Mouse (Mus musculus) kidney, adult 2 months (tissue): ENCODE results near the gene Tufm. TPM values are rescaled to one million over a fixed set of nuclear protein-coding genes. Genes with fewer than 3 reads are reported as not detected.

ENCODE experiments used
- DNase-seq: peaks from one replicate; pipeline ENCODE4 v3.0.0; 2021
- H3K27ac ChIP-seq: fragments of 200-500 bp; 2 replicates; pipeline ENCODE4 v1.5.1; 2012; ENCODE audit warnings: low read depth, low read length, control low read depth, inconsistent platforms; ENCODE audit not compliant: insufficient read depth
- H3K27me3 ChIP-seq: fragments of 200-500 bp; replicated peaks from 2 replicates; pipeline ENCODE4 v1.6.1; 2012; ENCODE audit warnings: mild to moderate bottlenecking, moderate library complexity, low read length, inconsistent platforms; ENCODE audit not compliant: control insufficient read depth, insufficient read depth
- H3K36me3 ChIP-seq: fragments of 200-500 bp; 2 replicates; pipeline ENCODE4 v1.6.1; 2012; ENCODE audit warnings: mild to moderate bottlenecking, moderate library complexity, low read length, inconsistent platforms; ENCODE audit not compliant: control insufficient read depth, insufficient read depth
- H3K4me1 ChIP-seq: fragments of 200-500 bp; 2 replicates; pipeline ENCODE4 v1.6.1; 2011; ENCODE audit warnings: low read length; ENCODE audit not compliant: control insufficient read depth, insufficient read depth
- H3K4me3 ChIP-seq: fragments of 200-500 bp; 2 replicates; pipeline ENCODE4 v1.5.1; 2011; ENCODE audit warnings: mild to moderate bottlenecking, low read depth, low read length, control low read depth; ENCODE audit not compliant: insufficient read depth
- CTCF ChIP-seq: fragments of 200-500 bp; conservative IDR thresholded peaks from 2 replicates; pipeline ENCODE4 v1.5.1; 2011; ENCODE audit warnings: low read depth, mild to moderate bottlenecking, control low read depth, low read length, moderate library complexity, mixed read lengths; ENCODE audit not compliant: insufficient read depth, insufficient read length
- POLR2A ChIP-seq: fragments of 200-500 bp; IDR thresholded peaks from one replicate; pipeline ENCODE4 v1.6.1; 2011; ENCODE audit warnings: low read depth, low read length, control low read depth
- WGBS: fragments of 180-500 bp; shearing (Covaris S2); methylation state at CpG from one replicate; pipeline ENCODE4 v1.1.7; 2018; 5-methylcytosine and 5-hydroxymethylcytosine counted together
- polyA plus RNA-seq: library from polyadenylated mRNA; depleted of rRNA; stranded (reverse); fragments of >200 nt; gene quantifications from 2 replicates; pipeline ENCODE4 v1.2.3, GENCODE M21; 2012

Gene Tufm
- polyA plus RNA-seq, 1 experiment = 227 TPM

DNA sequence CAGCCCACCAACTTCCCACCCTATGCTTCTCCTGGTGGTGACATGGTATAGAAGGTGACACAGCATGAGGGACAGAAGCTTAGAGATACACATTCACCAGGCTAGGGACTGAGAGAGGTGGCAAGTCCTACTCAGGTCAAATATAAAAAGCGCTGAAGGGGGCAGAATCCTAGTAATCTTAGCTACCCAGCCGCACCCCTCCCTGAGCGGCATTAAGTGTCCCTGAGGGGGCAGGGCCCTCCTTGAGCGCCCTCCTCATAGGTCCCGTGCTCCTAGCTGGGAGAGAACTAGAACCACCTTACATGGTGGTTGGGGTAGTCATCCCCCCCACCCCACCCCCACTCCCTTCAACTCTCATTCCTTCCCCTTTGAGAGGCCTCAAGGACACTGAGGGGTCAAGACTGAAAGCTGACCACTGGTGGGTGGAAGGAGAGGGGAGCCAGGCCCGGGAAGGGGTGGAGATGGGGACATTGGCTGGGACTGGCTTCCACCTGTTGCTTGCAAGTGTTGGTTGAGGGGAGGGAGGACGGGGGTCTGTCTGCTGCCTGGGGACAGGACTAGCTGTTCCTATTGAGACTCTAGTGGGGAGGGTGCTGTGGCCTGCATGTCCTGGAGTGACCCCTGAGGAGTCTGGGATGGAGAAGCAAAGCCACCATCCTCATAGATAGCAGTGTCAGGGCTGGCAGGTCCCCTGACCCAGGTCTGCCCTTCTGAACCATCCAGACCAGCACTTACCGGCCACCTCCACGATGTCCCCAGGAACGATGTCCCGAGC lies 28.1 kb upstream of the Tufm start:
- no peak overlapping the region for H3K27ac ChIP-seq
- H3K36me3 ChIP-seq = no peaks in the 10 kb centered on the region
- no peak for DNase-seq
- TF ChIP-seq CTCF = no peak
- no peak for TF ChIP-seq POLR2A
- no peak overlapping the region for H3K4me3 ChIP-seq
- H3K27me3 ChIP-seq = no peaks in the 10 kb centered on the region
- WGBS = 63% methylated on average over 11 of the region's 11 CpGs
- no peaks in the 10 kb centered on the region for H3K4me1 ChIP-seq

- no peak for DNase-seq
- no peaks in the 10 kb centered on the region for H3K4me1 ChIP-seq
- 59% methylated on average over 10 of the region's 10 CpGs for WGBS
These were observed 26.4 kb upstream of the Tufm start for GRCm38 (mm10) chr7:126460623-126461399.

DNA sequence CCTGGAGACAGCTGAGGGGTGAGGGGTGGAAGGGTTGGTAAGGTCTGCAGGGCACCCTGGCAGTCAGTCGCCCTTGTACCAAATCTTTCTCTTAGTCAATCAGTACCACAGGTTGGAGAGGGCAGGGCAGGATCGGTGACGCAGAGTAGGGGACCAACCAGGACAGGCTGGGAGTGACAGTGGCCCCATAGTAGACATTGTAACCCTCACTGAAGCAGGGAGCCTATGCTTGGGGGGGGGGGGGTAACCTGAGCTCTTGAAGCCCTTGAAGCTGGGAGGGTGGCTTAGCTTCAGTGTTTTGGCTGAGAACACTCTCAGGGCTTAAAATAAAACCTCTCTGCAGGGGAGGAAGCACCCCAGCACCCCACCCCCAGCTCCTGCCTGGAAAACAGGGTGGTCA lies 25.5 kb upstream of the Tufm start:
- no peak overlapping the region for H3K27ac ChIP-seq

More at GRCm38 (mm10) chr7:126460623-126461399, 26.4 kb upstream of the Tufm start:
- Histone ChIP-seq H3K36me3 (no peaks in the 10 kb centered on the region), H3K27me3 (no peaks in the 10 kb centered on the region), H3K4me3 (no peak overlapping the region), H3K27ac (no peak overlapping the region)
- TF ChIP-seq CTCF (no peak), POLR2A (no peak)

GRCm38 (mm10) chr7:126463004-126463403 lies 24.2 kb upstream of the Tufm start, which contains the start of gene Atp2a1:
Atp2a1 (minus strand) TSS chr7:126463108.
- DNase-seq = no peak
- H3K4me3 ChIP-seq = no peak within 1 kb of the TSS
- H3K27ac ChIP-seq = no peak within 1 kb of the TSS
- TF ChIP-seq POLR2A (no peak), CTCF (no peak)
- WGBS = 70% methylated on average over 5 of the region's 5 CpGs
- no peaks in the 10 kb centered on the region for H3K36me3 ChIP-seq
- H3K27me3 ChIP-seq = no peaks in the 10 kb centered on the region
- H3K4me1 ChIP-seq = no peaks in the 10 kb centered on the region

More for the DNA sequence above, 25.5 kb upstream of the Tufm start:
- Histone ChIP-seq H3K36me3 (no peaks in the 10 kb centered on the region), H3K4me3 (no peak overlapping the region), H3K27me3 (no peaks in the 10 kb centered on the region), H3K4me1 (no peaks in the 10 kb centered on the region)
- 74% methylated on average over 3 of the region's 3 CpGs for WGBS
- TF ChIP-seq CTCF (no peak), POLR2A (no peak)
- DNase-seq = no peak

DNA sequence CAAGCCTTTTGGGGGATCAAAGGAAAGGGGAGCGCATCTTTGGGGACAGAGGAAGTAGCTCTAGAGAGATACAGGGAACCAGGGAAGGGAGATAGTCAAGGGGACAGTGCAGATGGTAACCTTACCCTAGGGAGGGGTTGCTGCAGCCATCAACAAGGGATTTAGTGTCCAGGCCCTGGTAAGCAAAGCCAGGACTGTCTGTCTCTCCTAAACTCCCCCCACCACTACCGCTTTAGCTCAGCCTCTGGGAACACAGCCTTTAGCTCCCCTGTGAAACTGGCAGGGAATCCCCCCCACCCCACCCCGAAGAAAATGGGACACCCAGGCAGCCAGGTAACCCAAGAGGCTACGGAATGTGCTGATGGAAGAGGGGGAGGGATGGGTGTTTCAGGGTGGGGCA lies 23.6 kb upstream of the Tufm start:
- TF ChIP-seq CTCF = no peak
- DNase-seq = no peak
- H3K27ac ChIP-seq = no peak overlapping the region
- WGBS = 63% methylated on average over 4 of the region's 4 CpGs
- H3K4me1 ChIP-seq = no peaks in the 10 kb centered on the region
- no peaks in the 10 kb centered on the region for H3K27me3 ChIP-seq
- H3K4me3 ChIP-seq = no peak overlapping the region
- no peaks in the 10 kb centered on the region for H3K36me3 ChIP-seq

- WGBS = 78% methylated on average over 4 of the region's 4 CpGs
- H3K4me1 ChIP-seq = no peaks in the 10 kb centered on the region
- no peak overlapping the region for H3K4me3 ChIP-seq
- no peaks in the 10 kb centered on the region for H3K27me3 ChIP-seq
- TF ChIP-seq CTCF (no peak), POLR2A (no peak)
- DNase-seq = no peak
- no peaks in the 10 kb centered on the region; the same call in 1 of the 2 replicates for H3K36me3 ChIP-seq
- no peak overlapping the region for H3K27ac ChIP-seq
These were observed 23.0 kb upstream of the Tufm start for GRCm38 (mm10) chr7:126464121-126464520.

- Histone ChIP-seq H3K4me1 (no peaks in the 10 kb centered on the region), H3K36me3 (no peaks in the 10 kb centered on the region; the same call in none of the 2 replicates), H3K27me3 (no peaks in the 10 kb centered on the region), H3K4me3 (no peak overlapping the region), H3K27ac (no peak overlapping the region)
- no peak for DNase-seq
- TF ChIP-seq CTCF (no peak), POLR2A (no peak)
- WGBS = 57% methylated on average over 5 of the region's 5 CpGs
These were observed 22.3 kb upstream of the Tufm start for GRCm38 (mm10) chr7:126464836-126465235.
